Mouse (Mus musculus) brain, embryonic 14.5 days (tissue): ENCODE results near the gene Col6a5.

Experiments
- CTCF ChIP-seq: fragments of 200-500 bp; IDR thresholded peaks from 2 replicates; pipeline ENCODE4 v1.5.1; 2012; ENCODE audit warnings: inconsistent platforms, mild to moderate bottlenecking, moderate library complexity, borderline replicate concordance; ENCODE audit not compliant: insufficient read depth, insufficient read length; ENCODE audit errors: extremely low read depth
- POLR2A ChIP-seq: fragments of 200-500 bp; IDR thresholded peaks from 2 replicates; pipeline ENCODE4 v1.6.1; 2012; ENCODE audit warnings: mild to moderate bottlenecking, inconsistent platforms, borderline replicate concordance; ENCODE audit not compliant: poor library complexity, insufficient read depth, insufficient read length, severe bottlenecking; ENCODE audit errors: extremely low read depth

- TF ChIP-seq CTCF (no peak), POLR2A (no peak)
Measured at GRCm38 (mm10) chr9:105989468-105989867, 29.0 kb upstream of the Col6a5 start.
